Mouse (Mus musculus) left cerebral cortex, postnatal 10 days (tissue): Measurements from ENCODE around the gene Rpf2. TPM values are rescaled to one million over a fixed set of nuclear protein-coding genes. Genes with fewer than 3 reads are reported as not detected.

ENCODE experiments used
- DNase-seq, 2 experiments: peaks; one replicate each; pipeline ENCODE4 v3.0.0; 2021 to 2022; ENCODE audit warnings: low spot score in 2 of 2, mixed read lengths in 1 of 2; ENCODE audit errors: extremely low spot score in 1 of 2
- intact Hi-C: fragments of 180-260 bp; cut with DNase I; formaldehyde crosslinking; loops from one replicate; pipeline ENCODE4 v1.15.1; 2025
- total RNA-seq, 2 experiments: library from RNA; stranded (reverse); gene quantifications; 2 replicates each; pipeline ENCODE4 v1.2.3; 2021

Rpf2 gene
- total RNA-seq, 2 experiments from 2014 or later: 25.9 to 30.9 TPM

- DNase-seq: peak; percentile 94 to 96
- intact Hi-C loops: loop anchor here (1.0 kb wide), 2 partner anchors 45 to 268 kb away; partner anchors contain the start of gene Amd1
These were observed 10.8 kb upstream of the Rpf2 start, which contains the start of gene Gtf3c6 for GRCm38 (mm10) chr10:40257414-40258255. TSS of gene Gtf3c6 (minus strand) at chr10:40258108.

- intact Hi-C loops: no loop called here
- peak; percentile 32 to 72 for DNase-seq
These were observed 9.9 kb upstream of the Rpf2 start for GRCm38 (mm10) chr10:40256716-40257115.

GRCm38 (mm10) chr10:40250969-40251368 lies 4.1 kb upstream of the Rpf2 start:
- no peak for DNase-seq
- intact Hi-C loops: no loop called here

DNA sequence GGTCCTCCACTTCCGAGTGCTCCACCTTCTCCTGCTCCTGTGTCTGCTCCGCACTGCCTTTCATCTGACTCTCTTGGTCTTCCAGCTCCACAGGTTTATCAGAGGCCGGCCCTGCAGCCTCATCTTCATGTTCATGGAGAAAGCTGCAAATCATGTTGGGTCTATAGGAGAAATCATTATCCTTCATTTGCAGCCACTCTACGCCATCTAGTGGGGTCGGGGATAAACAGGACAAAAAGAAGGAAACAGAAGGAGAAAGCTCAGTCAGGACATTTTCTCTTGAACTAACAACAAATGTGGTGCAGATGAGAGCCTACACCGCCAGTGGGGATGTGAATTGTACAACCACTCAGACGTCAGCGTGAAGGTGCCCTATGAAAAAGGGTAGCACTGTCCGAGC lies 2.8 kb upstream of the Rpf2 start:
- no peak for DNase-seq
- intact Hi-C loops: no loop called here

- intact Hi-C loops: no loop called here
- no peak for DNase-seq
These were observed 405 bp upstream of the Rpf2 start for GRCm38 (mm10) chr10:40247166-40247716.

- DNase-seq: no peak
- intact Hi-C loops: no loop called here
These were observed 9.0 kb downstream of the Rpf2 start for GRCm38 (mm10) chr10:40237826-40238225.

- DNase-seq: no peak
- intact Hi-C loops: no loop called here
These were observed 13.6 kb downstream of the Rpf2 start for GRCm38 (mm10) chr10:40233241-40233640.

DNA sequence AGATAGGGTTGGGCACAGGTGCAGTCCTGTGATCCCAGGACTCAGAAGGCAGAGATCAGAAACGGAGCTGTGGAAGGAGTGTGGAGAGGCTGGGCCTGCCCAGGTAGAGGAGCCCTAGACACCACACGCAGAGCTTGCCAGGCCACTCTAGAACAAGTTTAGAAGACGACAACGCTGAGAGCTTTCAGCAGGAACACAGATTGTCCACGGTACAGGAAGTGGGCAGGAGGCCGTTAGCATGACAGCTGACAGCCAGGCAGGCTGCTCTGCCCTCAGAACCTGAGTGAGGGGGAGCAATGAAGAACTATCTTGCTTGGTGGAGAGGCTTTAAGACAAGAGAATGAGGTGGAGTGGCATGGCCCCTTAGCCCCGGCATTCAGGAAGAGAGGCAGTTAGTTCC lies 14.4 kb downstream of the Rpf2 start:
- intact Hi-C loops: no loop called here
- DNase-seq: no peak

- intact Hi-C loops: no loop called here
These were observed 17.1 kb downstream of the Rpf2 start for GRCm38 (mm10) chr10:40229725-40230124.

GRCm38 (mm10) chr10:40227660-40228303 lies 19.1 kb downstream of the Rpf2 start:
- no peak for DNase-seq

More at GRCm38 (mm10) chr10:40229725-40230124, 17.1 kb downstream of the Rpf2 start:
- DNase-seq: no peak

DNA sequence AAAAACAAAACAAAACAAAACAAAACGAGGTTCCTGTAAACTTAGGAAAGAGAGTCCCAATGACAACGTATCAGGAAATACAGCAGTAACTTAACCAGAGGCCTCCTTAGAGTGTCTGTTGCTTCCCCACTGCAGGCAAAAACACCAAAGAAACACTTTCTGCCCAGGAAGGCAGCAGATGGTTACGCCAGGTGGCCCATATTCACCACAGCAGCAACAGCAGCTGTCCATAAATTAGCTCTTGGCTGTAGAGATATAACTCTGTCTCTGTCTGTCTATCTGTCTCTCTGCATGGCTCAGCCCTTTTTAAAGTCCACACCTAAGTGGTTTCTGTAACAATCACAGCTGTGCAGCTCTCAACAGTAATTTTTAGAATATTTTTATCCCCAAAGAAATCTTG lies 28.0 kb downstream of the Rpf2 start:
- DNase-seq: no peak
- intact Hi-C loops: loop anchor here (10.0 kb wide), 1 partner anchor 1094 kb away; no protein-coding TSS in a partner anchor

More at GRCm38 (mm10) chr10:40227660-40228303, 19.1 kb downstream of the Rpf2 start:
- intact Hi-C loops: no loop called here

- peak; percentile 87 to 90 for DNase-seq
- intact Hi-C loops: loop anchor here (1.0 to 10.0 kb wide), 3 partner anchors 159 to 1088 kb away; no protein-coding TSS in a partner anchor
These were observed 34.2 kb downstream of the Rpf2 start for GRCm38 (mm10) chr10:40212443-40213169.

DNA sequence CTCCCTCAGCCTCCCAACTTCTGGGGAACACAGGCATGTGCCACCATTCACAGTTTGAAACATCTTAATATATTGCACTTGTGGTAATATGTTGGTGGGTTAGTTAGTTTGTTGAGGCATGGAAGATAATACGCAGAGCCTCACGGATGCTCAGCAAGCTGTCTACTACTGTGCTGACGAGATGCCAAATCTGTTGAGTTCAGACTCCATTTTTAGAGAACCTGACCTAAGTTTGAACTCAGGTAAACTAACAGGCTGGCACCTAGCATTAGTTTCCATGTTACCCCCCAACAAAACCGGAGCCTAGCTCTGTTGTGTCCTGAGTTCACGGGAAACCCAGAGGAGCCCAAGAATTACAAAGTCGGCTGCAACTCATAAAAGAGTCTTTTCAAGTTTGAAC lies 51.8 kb downstream of the Rpf2 start:
- no peak for DNase-seq
- intact Hi-C loops: no loop called here

GRCm38 (mm10) chr10:40192010-40192935 lies 54.6 kb downstream of the Rpf2 start:
- intact Hi-C loops: no loop called here

DNA sequence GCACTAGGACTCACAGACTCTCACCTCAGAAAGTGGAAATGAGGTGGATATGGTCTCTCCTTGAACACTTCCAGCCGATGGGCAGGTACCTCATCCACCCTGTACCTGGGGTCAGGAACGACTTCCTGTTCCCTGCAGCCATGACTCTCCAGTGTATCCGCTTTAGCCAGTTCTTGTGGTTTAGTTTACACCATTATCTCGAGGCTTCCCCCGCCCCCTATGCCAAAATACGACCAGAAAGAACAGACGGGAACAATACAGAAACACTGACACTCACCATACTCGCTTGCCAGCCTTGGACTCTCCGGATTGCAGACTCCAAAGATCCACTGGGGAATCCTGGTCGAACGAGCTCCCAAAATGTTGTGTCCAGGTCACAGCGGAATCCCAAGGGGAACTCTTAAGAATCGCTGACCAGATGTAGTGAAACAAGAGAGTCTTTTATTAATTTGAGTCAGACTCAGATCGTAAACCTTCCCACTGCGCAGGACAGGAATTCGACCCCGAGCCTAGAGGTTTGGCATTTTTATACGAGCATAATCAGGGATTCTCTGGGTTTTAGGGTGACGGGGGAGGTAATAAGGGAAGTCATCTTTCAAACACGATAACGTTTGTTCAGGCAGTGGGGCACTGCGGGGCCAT lies 55.4 kb downstream of the Rpf2 start:
- intact Hi-C loops: no loop called here
- DNase-seq: no peak

More at GRCm38 (mm10) chr10:40192010-40192935, 54.6 kb downstream of the Rpf2 start:
- DNase-seq: no peak

- no peak for DNase-seq
These were observed 56.0 kb downstream of the Rpf2 start for GRCm38 (mm10) chr10:40190871-40191270.

DNA sequence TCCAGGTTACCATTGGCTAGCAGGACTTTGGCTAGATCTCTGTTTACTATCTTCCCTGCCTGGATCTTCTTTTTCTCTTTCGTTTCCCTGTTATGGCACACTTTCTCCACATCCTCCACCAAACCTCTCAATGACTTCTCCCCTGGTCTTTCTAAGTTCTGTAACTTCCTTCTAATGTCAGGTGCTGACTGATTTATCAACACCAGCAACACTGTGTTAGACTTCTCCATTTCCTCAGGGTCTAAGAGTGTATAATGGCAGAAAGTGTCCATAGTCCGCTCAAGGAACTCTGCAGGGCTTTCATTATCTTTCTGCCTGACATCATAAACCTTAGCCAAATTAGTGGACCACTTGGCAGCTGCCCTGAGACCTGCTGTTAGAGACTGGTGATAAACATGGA lies 57.1 kb downstream of the Rpf2 start:
- DNase-seq: no peak
- intact Hi-C loops: no loop called here

More at GRCm38 (mm10) chr10:40190871-40191270, 56.0 kb downstream of the Rpf2 start:
- intact Hi-C loops: no loop called here
